Mouse (Mus musculus): Measurements from ENCODE around the gene Atp6v1e1.
"Not testable (repeated sequence)": the region's sequence is repeated elsewhere in the genome, so short reads cannot be mapped to it uniquely, and the experiment has no call there.

The Atp6v1e1 gene

GRCm38 (mm10) chr6:120822307-120822928, at the start of gene Atp6v1e1:
Gene Atp6v1e1, minus strand, starts transcription at chr6:120822793.
- peak; percentile 98 for DNase-seq

DNA sequence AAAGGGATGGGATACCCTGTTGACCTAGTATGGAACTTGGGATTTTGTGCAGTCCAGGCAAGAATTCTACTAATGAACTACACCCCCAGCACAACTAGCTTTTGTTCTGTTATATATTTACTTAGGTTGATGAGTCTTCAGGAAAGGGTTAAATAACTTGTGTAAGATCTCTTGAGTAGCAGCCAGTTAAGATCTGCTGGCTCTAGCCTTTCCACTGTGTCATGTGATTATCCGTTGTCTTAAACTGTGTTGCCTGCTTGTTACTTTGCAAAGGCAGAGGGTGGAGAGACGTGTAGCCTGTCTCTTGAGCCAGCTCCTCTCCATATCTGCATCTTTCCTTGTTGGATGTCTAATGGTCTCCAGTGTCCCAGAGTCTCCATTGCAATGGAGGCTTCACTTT, 48.7 kb upstream of the Atp6v1e1 start:
- DNase-seq = no peak

DNA sequence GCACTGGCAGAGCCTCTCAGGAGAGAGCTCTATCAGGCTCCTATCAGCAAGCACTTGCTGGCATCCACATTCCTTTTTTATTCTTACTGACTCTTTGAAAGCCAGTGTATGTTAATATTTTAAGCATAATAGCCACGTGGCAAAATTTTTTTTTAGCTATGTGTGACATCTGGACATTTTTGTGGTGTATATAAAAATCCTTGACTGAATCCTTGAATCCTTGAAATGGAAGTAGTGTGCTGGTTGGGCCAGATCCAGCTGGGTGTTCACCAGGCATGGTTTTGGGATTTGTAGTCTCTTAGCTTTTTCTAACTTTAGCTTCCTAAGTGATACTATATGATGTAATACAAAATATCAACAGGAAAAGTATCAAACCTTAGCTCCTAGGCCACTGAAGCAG, 46.2 kb upstream of the Atp6v1e1 start:
- no peak for DNase-seq

DNA sequence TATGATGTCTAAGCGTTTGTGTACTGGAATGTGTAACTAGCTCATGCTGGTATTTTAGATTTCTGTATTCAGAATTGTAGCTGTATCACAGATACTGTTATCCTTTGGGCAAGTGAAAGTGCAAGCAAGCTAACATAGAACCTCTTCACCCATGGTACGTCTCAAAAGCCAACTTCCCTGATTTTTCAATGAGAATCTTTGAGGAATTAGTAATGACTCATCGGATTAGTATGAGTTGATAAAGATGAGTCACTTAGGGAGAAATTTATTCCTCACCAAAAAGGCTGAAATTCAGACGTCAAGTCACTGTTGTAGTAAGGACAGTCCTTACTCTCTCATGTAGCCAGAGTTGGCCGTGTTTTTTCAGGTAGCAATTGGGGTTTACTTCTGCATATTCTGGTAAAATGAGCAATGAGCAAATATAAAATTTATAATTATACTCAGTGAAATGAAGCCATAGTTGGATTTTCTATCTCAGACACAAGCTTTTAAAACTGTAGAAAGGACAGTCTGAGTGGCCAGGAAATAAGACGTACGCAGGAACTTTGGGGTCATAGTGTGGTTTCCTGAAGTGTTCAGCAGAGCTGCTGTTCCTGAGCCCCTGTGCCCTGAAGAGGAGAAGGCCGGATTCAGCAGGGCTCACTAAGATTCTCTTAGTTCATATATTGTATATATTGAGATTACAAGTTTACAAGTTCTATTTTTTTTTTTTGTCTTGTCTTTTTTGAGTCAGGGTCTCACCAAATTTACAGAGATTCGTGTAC, 43.6 kb upstream of the Atp6v1e1 start:
- no peak for DNase-seq

GRCm38 (mm10) chr6:120860079-120860478, 37.5 kb upstream of the Atp6v1e1 start:
- DNase-seq = no peak

- DNase-seq = peak; percentile 99
These were observed 35.7 kb upstream of the Atp6v1e1 start for GRCm38 (mm10) chr6:120858217-120858711.

- no peak for DNase-seq
These were observed 31.8 kb upstream of the Atp6v1e1 start for GRCm38 (mm10) chr6:120854413-120854812.

DNA sequence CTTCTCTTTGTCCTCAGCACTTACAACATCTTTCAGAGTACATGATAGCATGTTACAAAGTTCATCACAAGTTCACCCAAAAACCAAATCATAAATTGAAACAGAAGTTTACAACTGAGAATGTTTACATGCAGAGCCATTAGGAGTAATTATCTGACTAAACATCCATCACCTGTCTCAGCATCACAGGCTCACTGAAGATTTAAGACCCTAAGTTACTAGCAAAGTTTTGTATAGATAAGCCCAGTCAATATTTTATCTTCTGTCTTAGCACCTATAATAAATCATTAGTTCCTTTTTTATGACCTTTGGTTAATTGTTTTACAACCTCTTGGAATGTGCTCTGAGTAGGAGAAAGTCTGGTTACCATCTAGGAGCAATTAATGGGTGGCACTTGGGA, 28.1 kb upstream of the Atp6v1e1 start:
- DNase-seq = not testable (repeated sequence)

- DNase-seq = no peak
These were observed 19.2 kb upstream of the Atp6v1e1 start for GRCm38 (mm10) chr6:120841754-120842153.

DNA sequence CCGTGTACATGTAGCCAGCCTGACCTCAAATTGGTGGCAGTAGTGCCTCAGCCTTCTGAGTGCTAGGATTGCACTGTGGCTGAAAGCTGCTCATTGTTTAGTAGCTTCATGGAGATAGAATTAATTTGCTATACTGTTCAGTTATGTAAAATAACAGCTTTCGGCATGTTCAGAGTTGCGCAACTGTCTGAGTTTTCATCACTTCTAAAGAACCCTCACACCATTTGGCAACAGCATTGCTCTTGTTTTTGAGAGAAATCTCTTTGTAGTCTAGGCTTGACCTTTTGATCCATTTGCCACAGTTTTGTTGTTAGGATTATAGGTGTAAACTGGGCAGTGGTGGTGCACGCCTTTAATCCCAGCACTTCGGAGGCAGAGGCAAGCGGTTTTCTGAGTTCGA, 17.7 kb upstream of the Atp6v1e1 start:
- no peak for DNase-seq

- no peak for DNase-seq
These were observed 14.5 kb upstream of the Atp6v1e1 start for GRCm38 (mm10) chr6:120837152-120837530.

GRCm38 (mm10) chr6:120836389-120837151, 14.0 kb upstream of the Atp6v1e1 start:
- DNase-seq = no peak

GRCm38 (mm10) chr6:120835474-120836374, 13.1 kb upstream of the Atp6v1e1 start, which contains the start of gene Bcl2l13:
Gene Bcl2l13, plus strand, starts transcription at chr6:120836212.
- DNase-seq = peak; percentile 95

GRCm38 (mm10) chr6:120834766-120835321, 12.3 kb upstream of the Atp6v1e1 start:
- no peak for DNase-seq

DNA sequence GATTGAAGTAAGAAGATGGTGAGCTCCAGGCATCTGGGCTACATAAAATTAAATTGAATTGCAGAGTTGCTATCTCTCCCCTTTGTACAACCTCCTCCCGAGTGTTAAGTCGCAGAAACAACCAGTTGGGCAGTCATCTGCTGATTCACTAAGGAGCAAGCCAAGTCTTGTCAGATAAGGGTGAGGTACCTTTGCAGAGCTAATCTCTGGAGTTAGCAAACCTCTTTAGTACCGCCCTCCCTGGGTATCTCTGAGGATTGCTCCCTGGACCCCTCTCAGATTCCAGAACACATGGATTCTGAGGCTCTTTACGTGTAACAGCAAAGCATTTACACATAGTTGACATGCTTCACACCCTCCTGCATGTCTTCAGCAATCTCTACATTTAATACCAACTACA, 9.5 kb upstream of the Atp6v1e1 start:
- no peak for DNase-seq

DNA sequence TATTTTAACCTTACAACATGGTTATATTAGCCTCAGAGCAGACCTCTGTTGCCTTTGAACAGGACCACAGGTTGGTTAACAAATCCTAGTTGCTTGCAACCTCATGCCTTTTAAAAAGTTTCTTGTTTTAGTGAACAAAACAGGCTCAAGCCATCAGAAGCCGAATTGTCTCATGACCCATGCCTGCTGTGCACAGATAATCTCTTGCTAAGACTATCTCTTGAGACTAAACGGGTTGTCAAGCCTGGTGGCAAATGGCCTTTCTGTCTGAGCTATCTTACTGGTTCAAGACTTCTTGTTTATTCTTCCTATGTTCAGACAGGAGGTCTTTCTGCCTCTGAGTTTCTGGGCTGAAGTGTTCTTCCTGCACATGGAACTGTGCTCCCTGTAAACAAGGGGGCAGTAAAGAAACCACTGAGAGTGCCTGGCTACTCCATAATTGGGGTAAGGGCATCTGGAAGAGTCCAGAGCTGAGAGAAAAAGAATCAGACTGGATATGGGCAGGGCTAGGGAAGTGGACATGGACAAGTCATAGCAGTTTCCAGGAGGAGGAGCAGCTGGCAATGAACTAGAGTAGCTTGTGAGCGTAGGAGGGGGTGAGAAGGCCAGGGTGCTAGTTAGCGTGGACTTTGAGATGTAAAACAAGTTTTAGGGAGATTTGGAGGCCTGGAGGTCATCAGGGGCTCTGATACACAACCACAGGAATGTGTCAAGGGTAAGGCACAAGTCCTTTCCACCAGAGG, 8.4 kb upstream of the Atp6v1e1 start:
- no peak for DNase-seq

DNA sequence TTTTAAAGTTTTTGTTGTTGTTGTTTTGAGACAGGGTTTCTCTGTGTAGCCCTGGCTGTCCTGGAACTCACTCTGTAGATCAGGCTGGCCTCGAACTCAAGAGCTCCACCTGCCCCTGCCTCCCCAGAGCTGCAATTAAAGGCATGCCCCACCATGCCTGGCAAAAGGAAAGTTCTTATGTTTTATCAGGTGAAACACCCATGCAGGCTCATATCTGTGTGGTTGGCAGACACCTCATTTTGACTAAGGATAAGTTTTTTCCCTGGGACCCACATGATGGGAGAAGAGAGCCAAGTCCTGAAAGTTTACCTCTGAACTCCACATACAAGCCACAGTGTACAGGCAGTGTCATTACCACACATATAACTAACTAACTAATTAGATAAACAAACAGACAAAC, 7.5 kb upstream of the Atp6v1e1 start:
- no peak for DNase-seq

- peak; percentile 40 for DNase-seq
These were observed 483 bp upstream of the Atp6v1e1 start for GRCm38 (mm10) chr6:120822937-120823614.

- no peak for DNase-seq
These were observed 878 bp downstream of the Atp6v1e1 start for GRCm38 (mm10) chr6:120821715-120822114.

DNA sequence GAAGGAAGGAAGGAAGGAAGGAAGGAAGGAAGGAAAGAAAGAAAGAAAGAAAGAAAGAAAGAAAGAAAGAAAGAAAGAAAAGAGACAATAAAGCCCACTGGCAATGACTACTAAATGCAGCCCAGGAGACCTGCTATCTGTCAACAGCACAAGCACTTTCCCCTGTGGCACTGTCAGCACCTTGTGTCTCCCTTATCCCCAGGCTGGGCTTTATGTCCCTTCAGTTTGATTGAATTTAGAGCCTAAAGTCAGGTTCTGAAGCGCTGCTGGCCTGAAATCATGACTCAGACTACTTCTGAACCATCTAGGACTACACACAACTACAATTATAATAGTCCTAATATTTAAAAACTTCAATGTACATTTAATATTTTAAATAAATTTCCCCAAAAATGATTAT, 1.7 kb downstream of the Atp6v1e1 start:
- no peak for DNase-seq

DNA sequence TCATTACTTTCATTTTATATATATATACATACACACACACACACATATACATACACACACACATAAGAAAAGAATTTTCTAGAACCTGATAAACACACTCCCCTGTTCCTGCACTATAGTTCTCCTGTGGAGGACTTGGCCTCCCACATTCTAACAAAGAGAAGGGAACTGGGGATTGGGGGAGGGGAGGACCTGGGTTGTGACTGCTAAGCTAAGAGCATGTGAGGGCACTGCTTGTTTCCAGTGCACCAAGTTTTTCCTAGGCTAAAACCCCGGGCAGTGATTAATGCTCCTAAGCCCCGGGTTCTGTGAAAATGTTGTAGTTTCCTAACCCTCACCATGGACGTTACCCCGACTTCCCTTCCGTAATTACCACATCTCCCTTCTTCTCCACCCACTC, 2.4 kb downstream of the Atp6v1e1 start:
- DNase-seq = no peak
